Mouse (Mus musculus): ENCODE measurements around the gene Aif1.

DNA sequence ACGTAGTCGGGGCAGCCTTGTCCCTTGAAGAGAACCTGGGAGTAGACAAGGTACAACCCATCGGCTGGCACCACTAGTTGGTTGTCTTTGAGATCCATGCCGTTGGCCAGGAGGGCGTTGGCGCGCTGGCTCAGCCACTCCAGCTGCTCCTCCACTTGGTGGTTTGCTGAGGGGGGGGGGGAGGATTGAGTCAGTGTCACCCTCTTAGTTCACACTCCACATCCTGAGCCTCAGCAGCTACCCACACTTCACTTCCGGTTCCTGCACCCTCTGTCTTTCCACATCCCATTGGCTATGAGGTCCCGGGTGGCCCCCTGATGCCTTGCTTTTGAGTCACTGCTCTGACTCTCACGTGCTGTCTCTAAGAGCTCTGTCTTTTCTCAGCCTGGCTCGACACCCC is 24.5 kb upstream of the Aif1 start:
- TF ChIP-seq CTCF (IDR thresholded peaks at IDR 0.05 in 2 of 3, conservative IDR thresholded peaks at IDR 0.05 in 1 of 3; ENCODE audit: control insufficient read depth in 1 of 3, insufficient read depth in 1 of 3, low read depth in 2 of 3, low read length in 3 of 3, poor library complexity in 1 of 3, severe bottlenecking in 1 of 3) (no peak), KAT2A (conservative IDR thresholded peaks at IDR 0.05; ENCODE audit: low read depth, low read length) (no peak), MEF2A (IDR thresholded peaks at IDR 0.05; ENCODE audit: extremely low read depth, insufficient replicate concordance, low read depth, low read length, poor library complexity, severe bottlenecking) (no peak), E2F4 (IDR thresholded peaks at IDR 0.05; ENCODE audit: borderline replicate concordance, low read depth, low read length) (no peak), POLR2A (IDR thresholded peaks at IDR 0.05; ENCODE audit: control insufficient read depth in 1 of 2, insufficient read depth in 1 of 2, low read depth in 1 of 2, low read length in 2 of 2, poor library complexity in 1 of 2) (no peak; a peak in 1 of 4 replicates), MAZ (IDR thresholded peaks at IDR 0.05; ENCODE audit: low read depth, low read length) (no peak), HCFC1 (IDR thresholded peaks at IDR 0.05; ENCODE audit: low read depth, low read length) (no peak), USF2 (IDR thresholded peaks at IDR 0.05; ENCODE audit: borderline replicate concordance in 1 of 2, insufficient read depth in 1 of 2, low read depth in 1 of 2, low read length in 2 of 2) (no peak), BHLHE40 (IDR thresholded peaks at IDR 0.05; ENCODE audit: borderline replicate concordance, low read depth, low read length) (no peak; the same call in 1 of the 2 replicates), CHD2 (IDR thresholded peaks at IDR 0.05; ENCODE audit: low read length) (no peak), ZC3H11A (IDR thresholded peaks at IDR 0.05; ENCODE audit: low read depth, low read length) (no peak), USF1 (IDR thresholded peaks at IDR 0.05; ENCODE audit: low read depth, low read length) (no peak), SMC3 (IDR thresholded peaks at IDR 0.05; ENCODE audit: low read depth, low read length) (no peak)
